Comparison of ENCODE assay signal across 20 mouse cellular contexts in the genomic region with DNA sequence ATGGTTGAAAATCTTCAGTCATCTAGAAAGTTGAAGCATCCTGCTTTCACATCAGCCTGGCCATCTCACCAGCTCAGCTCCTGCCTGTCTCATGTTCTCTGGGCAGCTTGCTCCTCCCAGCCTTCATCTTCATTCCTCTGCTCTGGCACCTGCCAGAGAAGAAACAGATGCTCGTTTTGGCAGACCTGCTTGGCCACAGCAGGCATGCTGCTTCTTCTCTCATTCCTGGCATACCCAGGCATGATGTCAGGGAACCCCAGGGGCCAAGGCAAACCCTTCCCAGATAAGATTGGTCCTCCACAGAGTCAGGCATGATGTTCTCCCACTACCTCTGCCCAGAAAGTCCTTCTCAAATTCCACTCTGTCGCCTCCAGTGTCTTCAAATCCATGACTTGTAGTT.
A peak's percentile ranks its signal among the peaks of the same experiment; 100 is the strongest.
DNase-seq lines count a peak whose midpoint lies in the region; ATAC-seq lines count a peak whose summit lies in the region.
"Had no signal": no experiment of that assay in that cellular context is flagged by ENCODE, and none has a peak within 500 bp of the region (broad histone marks: within the 10 kb centered on the region; RNA-seq: fewer than 3 reads in every experiment).

No protein-coding gene starts in this region.

- H3K9me3 ChIP-seq in intestine, embryonic 14.5 days (ENCODE audit: control insufficient read depth, low read length) = no peaks in the 10 kb centered on the region
- H3K9me3 ChIP-seq in intestine, embryonic 15.5 days = no peaks in the 10 kb centered on the region
- H3K9me3 ChIP-seq in kidney, embryonic 14.5 days (ENCODE audit: control insufficient read depth, low read length) = no peaks in the 10 kb centered on the region
- H3K9me3 ChIP-seq: embryonic facial prominence, embryonic 12.5 days; forebrain, embryonic 15.5 days; heart, embryonic 15.5 days had no signal

- ATAC-seq in intestine, embryonic 14.5 days (replicated peaks; ENCODE audit: low FRiP score, low TSS enrichment, low read depth) = no peak
- no peak for ATAC-seq in intestine, embryonic 15.5 days
- ATAC-seq in kidney, embryonic 14.5 days (ENCODE audit: low FRiP score, low TSS enrichment) = no peak
- ATAC-seq: forebrain, embryonic 15.5 days had no signal

- H3K36me3 ChIP-seq in intestine, embryonic 14.5 days (ENCODE audit: control insufficient read depth, insufficient read depth, low read length) = no peaks in the 10 kb centered on the region
- no peaks in the 10 kb centered on the region for H3K36me3 ChIP-seq in intestine, embryonic 15.5 days
- no peaks in the 10 kb centered on the region for H3K36me3 ChIP-seq in kidney, embryonic 14.5 days (ENCODE audit: control insufficient read depth, insufficient read depth, low read length)
- H3K36me3 ChIP-seq: embryonic facial prominence, embryonic 12.5 days; forebrain, embryonic 15.5 days; heart, embryonic 15.5 days had no signal

- H3K4me2 ChIP-seq in intestine, embryonic 14.5 days (ENCODE audit: low read length) = no peak overlapping the region
- H3K4me2 ChIP-seq in intestine, embryonic 15.5 days (replicated peaks) = no peak overlapping the region
- H3K4me2 ChIP-seq in kidney, embryonic 14.5 days (replicated peaks; ENCODE audit: low read depth, low read length) = no peak overlapping the region
- H3K4me2 ChIP-seq: embryonic facial prominence, embryonic 12.5 days; forebrain, embryonic 15.5 days; heart, embryonic 15.5 days; hindbrain, embryonic 14.5 days had no signal

- no peak overlapping the region for H3K9ac ChIP-seq in intestine, embryonic 14.5 days (ENCODE audit: low read length)
- no peak overlapping the region for H3K9ac ChIP-seq in intestine, embryonic 15.5 days
- no peak overlapping the region for H3K9ac ChIP-seq in kidney, embryonic 14.5 days (ENCODE audit: low read depth, low read length)
- H3K9ac ChIP-seq: embryonic facial prominence, embryonic 12.5 days; forebrain, embryonic 15.5 days; heart, embryonic 15.5 days; hindbrain, embryonic 14.5 days had no signal

- peak; percentile 19 for DNase-seq in gastrocnemius, postnatal 10 days
- no peak for DNase-seq in gastrocnemius, adult 18-20 months (ENCODE audit: low spot score)
- peak; percentile 49 for DNase-seq in intestine, embryonic 14.5 days (ENCODE audit: low spot score)
- DNase-seq in cerebellum, adult 8-10 months = peak; percentile 91
- peak; percentile 21 for DNase-seq in skeletal muscle tissue, adult 2 months (ENCODE audit: low read depth, low spot score)
- no peak for DNase-seq in layer of hippocampus, adult 11-12 months (ENCODE audit: low spot score)
- DNase-seq: adrenal gland, adult 8-10 months; kidney, adult 18-20 months; kidney, postnatal 4 days; layer of hippocampus, postnatal 36 days; lung, adult 18-20 months; midbrain, embryonic 14.5 days; thymus, postnatal 36 days had no signal

- H3K27me3 ChIP-seq in intestine, embryonic 14.5 days (replicated peaks; ENCODE audit: control insufficient read depth, insufficient read depth, low read length) = no peaks in the 10 kb centered on the region
- H3K27me3 ChIP-seq in intestine, embryonic 15.5 days (replicated peaks) = no peaks in the 10 kb centered on the region
- no peaks in the 10 kb centered on the region for H3K27me3 ChIP-seq in kidney, embryonic 14.5 days (ENCODE audit: control insufficient read depth, insufficient read depth, low read length)
- H3K27me3 ChIP-seq: CH12.LX; embryonic facial prominence, embryonic 12.5 days; forebrain, embryonic 15.5 days; heart, embryonic 15.5 days had no signal

- no peaks in the 10 kb centered on the region for H3K4me1 ChIP-seq in intestine, embryonic 14.5 days (replicated peaks; ENCODE audit: control insufficient read depth, insufficient read depth, low read length)
- no peaks in the 10 kb centered on the region for H3K4me1 ChIP-seq in intestine, embryonic 15.5 days (replicated peaks)
- H3K4me1 ChIP-seq in kidney, embryonic 14.5 days (ENCODE audit: control insufficient read depth, insufficient read depth, low read length) = no peaks in the 10 kb centered on the region
- H3K4me1 ChIP-seq: embryonic facial prominence, embryonic 12.5 days; forebrain, embryonic 15.5 days; heart, embryonic 15.5 days had no signal

- no peak overlapping the region for H3K27ac ChIP-seq in intestine, embryonic 14.5 days (ENCODE audit: low read depth)
- H3K27ac ChIP-seq in intestine, embryonic 15.5 days = no peak overlapping the region
- no peak overlapping the region for H3K27ac ChIP-seq in kidney, embryonic 14.5 days (ENCODE audit: low read depth, low read length)
- H3K27ac ChIP-seq: embryonic facial prominence, embryonic 12.5 days; forebrain, embryonic 15.5 days; heart, embryonic 15.5 days; hindbrain, embryonic 14.5 days had no signal

- 56% methylated on average over 2 of the region's 2 CpGs for WGBS in intestine, embryonic 14.5 days
- WGBS in intestine, embryonic 15.5 days = 42% methylated on average over 2 of the region's 2 CpGs
- 61% methylated on average over 2 of the region's 2 CpGs for WGBS in kidney, embryonic 14.5 days

- no peak overlapping the region for H3K4me3 ChIP-seq in intestine, embryonic 14.5 days (ENCODE audit: low read depth, low read length)
- no peak overlapping the region for H3K4me3 ChIP-seq in intestine, embryonic 15.5 days (replicated peaks)
- H3K4me3 ChIP-seq in kidney, embryonic 14.5 days (ENCODE audit: low read length) = no peak overlapping the region
- H3K4me3 ChIP-seq: embryonic facial prominence, embryonic 12.5 days; forebrain, embryonic 15.5 days; heart, embryonic 15.5 days had no signal

Comparison
In these comparisons a context has a peak if more than half of its experiments do, and no peak if none do; other contexts are left out.
1. DNase-seq: peak in gastrocnemius, postnatal 10 days (single experiment), intestine, embryonic 14.5 days (single experiment), cerebellum, adult 8-10 months (single experiment) and skeletal muscle tissue, adult 2 months (single experiment); none in gastrocnemius, adult 18-20 months (single experiment) and layer of hippocampus, adult 11-12 months (single experiment).